8 mouse cellular contexts compared by ENCODE assay signal in genomic region chr2:112774762-112775161, GRCm38 (mm10).
DNase-seq lines count a peak whose midpoint lies in the region; ATAC-seq and TF ChIP-seq lines count a peak whose summit lies in the region.

No protein-coding gene starts in this region.

- H3K27ac ChIP-seq in kidney, embryonic 14.5 days (ENCODE audit: low read depth, low read length): no peak overlapping the region
- H3K27ac ChIP-seq in bone marrow, adult 2 months (ENCODE audit: control insufficient read depth, insufficient read depth, low read depth, low read length, poor library complexity): no peak overlapping the region
- no peak overlapping the region for H3K27ac ChIP-seq in embryonic facial prominence, embryonic 14.5 days (replicated peaks; ENCODE audit: low read depth, low read length)
- H3K27ac ChIP-seq in neural tube, embryonic 11.5 days (ENCODE audit: low read depth, low read length): no peak overlapping the region

- H3K4me1 ChIP-seq in kidney, embryonic 14.5 days (ENCODE audit: control insufficient read depth, insufficient read depth, low read length): no peaks in the 10 kb centered on the region
- no peaks in the 10 kb centered on the region for H3K4me1 ChIP-seq in bone marrow, adult 2 months (ENCODE audit: control insufficient read depth, insufficient read depth, low read length)
- H3K4me1 ChIP-seq in embryonic facial prominence, embryonic 14.5 days (ENCODE audit: control insufficient read depth, insufficient read depth, low read length): no peaks in the 10 kb centered on the region
- H3K4me1 ChIP-seq in neural tube, embryonic 11.5 days (ENCODE audit: control insufficient read depth, insufficient read depth, low read length): no peaks in the 10 kb centered on the region

- TF ChIP-seq POLR2A in bone marrow, adult 2 months (IDR thresholded peaks at IDR 0.05; ENCODE audit: borderline replicate concordance, control insufficient read depth, low read depth, low read length): no peak

- no peaks in the 10 kb centered on the region for H3K9me3 ChIP-seq in kidney, embryonic 14.5 days (ENCODE audit: control insufficient read depth, low read length)
- no peaks in the 10 kb centered on the region for H3K9me3 ChIP-seq in embryonic facial prominence, embryonic 14.5 days (ENCODE audit: control insufficient read depth, low read length)
- no peaks in the 10 kb centered on the region for H3K9me3 ChIP-seq in neural tube, embryonic 11.5 days (ENCODE audit: control insufficient read depth, low read length)

- TF ChIP-seq CTCF in bone marrow, adult 2 months (IDR thresholded peaks at IDR 0.05; ENCODE audit: control insufficient read depth, insufficient read depth, low read length): peak; percentile 74

- intact Hi-C loops in heart, postnatal 36 days (cut with DNase I): loop anchor here (2.0 kb wide), 1 partner anchor 528 kb away; no protein-coding TSS in a partner anchor
- intact Hi-C loops in left cerebral cortex, postnatal 10 days (cut with DNase I): loop anchor here (5.0 kb wide), 1 partner anchor 528 kb away; no protein-coding TSS in a partner anchor

- no peak overlapping the region for H3K9ac ChIP-seq in kidney, embryonic 14.5 days (ENCODE audit: low read depth, low read length)
- H3K9ac ChIP-seq in embryonic facial prominence, embryonic 14.5 days (ENCODE audit: low read depth, low read length): no peak overlapping the region
- no peak overlapping the region for H3K9ac ChIP-seq in neural tube, embryonic 11.5 days (ENCODE audit: low read length)

- no peak overlapping the region for H3K4me3 ChIP-seq in kidney, embryonic 14.5 days (ENCODE audit: low read length)
- no peak overlapping the region for H3K4me3 ChIP-seq in bone marrow, adult 2 months (replicated peaks; ENCODE audit: control insufficient read depth, low read depth, low read length)
- no peak overlapping the region for H3K4me3 ChIP-seq in embryonic facial prominence, embryonic 14.5 days (ENCODE audit: low read depth, low read length)
- H3K4me3 ChIP-seq in neural tube, embryonic 11.5 days (ENCODE audit: low read depth, low read length): no peak overlapping the region

- no peaks in the 10 kb centered on the region for H3K27me3 ChIP-seq in kidney, embryonic 14.5 days (ENCODE audit: control insufficient read depth, insufficient read depth, low read length)
- H3K27me3 ChIP-seq in embryonic facial prominence, embryonic 14.5 days (replicated peaks; ENCODE audit: control insufficient read depth, insufficient read depth, low read length): no peaks in the 10 kb centered on the region
- H3K27me3 ChIP-seq in neural tube, embryonic 11.5 days (ENCODE audit: control insufficient read depth, insufficient read depth, low read length): no peaks in the 10 kb centered on the region

- DNase-seq in kidney, adult 18-20 months: peak; percentile 67
- peak; percentile 48 for DNase-seq in embryonic facial prominence, embryonic 14.5 days (ENCODE audit: low spot score)
- peak; percentile 57 to 67 for DNase-seq in heart, postnatal 36 days
- peak; percentile 71 to 75 for DNase-seq in left cerebral cortex, postnatal 10 days (ENCODE audit: extremely low spot score in 1 of 2, low spot score in 2 of 2)
- peak; percentile 78 for DNase-seq in neural tube, embryonic 11.5 days (ENCODE audit: low spot score)
- DNase-seq in testis, postnatal 14 days (ENCODE audit: low spot score): peak; percentile 59

- ATAC-seq in kidney, embryonic 14.5 days (ENCODE audit: low FRiP score, low TSS enrichment): no peak
- ATAC-seq in embryonic facial prominence, embryonic 14.5 days (ENCODE audit: low read depth): no peak
- no peak for ATAC-seq in neural tube, embryonic 11.5 days (ENCODE audit: insufficient read depth, low FRiP score, low TSS enrichment)

- no peaks in the 10 kb centered on the region for H3K36me3 ChIP-seq in kidney, embryonic 14.5 days (ENCODE audit: control insufficient read depth, insufficient read depth, low read length)
- no peaks in the 10 kb centered on the region for H3K36me3 ChIP-seq in embryonic facial prominence, embryonic 14.5 days (ENCODE audit: control insufficient read depth, insufficient read depth, low read length)
- H3K36me3 ChIP-seq in neural tube, embryonic 11.5 days (ENCODE audit: control insufficient read depth, insufficient read depth, low read length): no peaks in the 10 kb centered on the region

- no peak overlapping the region for H3K4me2 ChIP-seq in kidney, embryonic 14.5 days (replicated peaks; ENCODE audit: low read depth, low read length)
- H3K4me2 ChIP-seq in embryonic facial prominence, embryonic 14.5 days (ENCODE audit: low read depth, low read length): no peak overlapping the region
- H3K4me2 ChIP-seq in neural tube, embryonic 11.5 days (ENCODE audit: low read depth): no peak overlapping the region

- WGBS in kidney, embryonic 14.5 days: 32% methylated on average over 6 of the region's 6 CpGs
- 34% methylated on average over 6 of the region's 6 CpGs for WGBS in bone marrow, adult 2 months
- WGBS in embryonic facial prominence, embryonic 14.5 days: 17% methylated on average over 6 of the region's 6 CpGs
- 39% methylated on average over 6 of the region's 6 CpGs for WGBS in neural tube, embryonic 11.5 days
